Mouse (Mus musculus): ENCODE measurements around the gene Vmn1r193.
"Not testable (repeated sequence)": the region's sequence is repeated elsewhere in the genome, so short reads cannot be mapped to it uniquely, and the experiment has no call there.

Gene Vmn1r193

DNA sequence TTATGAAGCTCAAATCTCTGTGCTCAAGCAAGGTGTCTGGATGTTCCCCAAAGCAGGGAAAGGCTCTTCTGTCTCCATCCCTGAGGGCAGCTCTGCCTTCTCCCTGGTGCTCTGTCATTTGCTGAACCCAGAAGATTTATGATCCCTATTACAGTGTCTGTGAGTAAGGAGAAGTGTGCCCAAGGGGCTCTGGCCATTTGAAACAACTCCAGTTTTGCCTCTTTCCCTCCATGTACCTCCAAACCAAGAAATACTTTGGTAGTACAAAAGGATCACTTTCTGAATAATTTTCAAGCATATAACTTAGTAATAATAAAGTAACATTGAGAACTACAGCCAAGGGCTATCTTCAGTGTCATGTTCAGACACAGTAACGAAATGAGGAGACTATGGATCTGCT lies at the start of gene Vmn1r193:
TSS of gene Vmn1r193 (minus strand) at position 101 of the 400 bp plus-strand sequence.
- not testable (repeated sequence) for DNase-seq (ENCODE audit: low spot score in 2 of 2)

DNA sequence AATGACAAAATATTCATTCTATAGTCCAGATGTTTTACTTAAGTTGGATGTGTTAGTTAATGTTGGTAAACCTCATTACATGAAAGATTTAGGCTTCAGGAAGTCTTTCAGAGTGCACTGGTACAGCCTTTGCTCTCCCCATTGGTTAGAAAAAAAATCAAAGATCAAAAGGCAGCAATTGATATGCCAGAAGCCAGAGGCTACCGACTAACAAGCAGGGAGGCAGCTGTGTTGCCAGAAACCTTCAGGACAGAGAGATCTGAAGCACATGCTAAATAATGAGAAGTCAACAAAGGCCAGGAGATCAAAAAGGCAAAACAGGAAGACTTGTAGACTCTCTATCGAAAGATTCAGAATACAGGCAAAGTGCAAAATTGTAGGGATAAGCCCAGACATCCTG lies 48.8 kb upstream of the Vmn1r193 start:
- no peak for DNase-seq (ENCODE audit: low spot score in 2 of 2)

DNA sequence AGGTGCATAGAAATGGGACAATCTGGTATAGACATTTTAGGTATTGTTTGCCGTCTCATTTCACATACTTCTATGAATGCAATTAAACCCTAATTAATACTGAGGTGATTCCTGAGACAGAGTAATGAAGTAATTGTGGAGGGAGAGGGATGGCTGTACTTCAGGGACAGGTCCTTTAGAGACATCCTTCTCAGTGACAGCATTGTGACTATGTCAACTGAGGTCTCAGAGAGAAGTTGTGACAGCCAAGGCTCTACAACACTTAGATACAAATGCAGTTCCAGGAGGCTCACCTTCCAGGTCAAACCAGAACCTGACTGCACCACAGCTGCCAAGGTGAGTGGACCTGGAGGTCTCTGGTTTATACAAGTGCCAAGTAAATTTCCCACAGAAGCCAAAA lies 47.3 kb upstream of the Vmn1r193 start, which contains the start of gene Vmn1r195:
TSS of gene Vmn1r195 (plus strand) at position 301 of the 400 bp plus-strand sequence.
- not testable (repeated sequence) for DNase-seq (ENCODE audit: low spot score in 2 of 2)

GRCm38 (mm10) chr13:22243915-22244314 lies 21.0 kb upstream of the Vmn1r193 start, which contains the start of gene Vmn1r194:
TSS of gene Vmn1r194 (plus strand) at chr13:22244215.
- no peak for DNase-seq (ENCODE audit: low spot score in 2 of 2)

- DNase-seq (ENCODE audit: low spot score in 2 of 2), result not testable (repeated sequence)
These were observed 30.2 kb downstream of the Vmn1r193 start for GRCm38 (mm10) chr13:22192756-22193155.

DNA sequence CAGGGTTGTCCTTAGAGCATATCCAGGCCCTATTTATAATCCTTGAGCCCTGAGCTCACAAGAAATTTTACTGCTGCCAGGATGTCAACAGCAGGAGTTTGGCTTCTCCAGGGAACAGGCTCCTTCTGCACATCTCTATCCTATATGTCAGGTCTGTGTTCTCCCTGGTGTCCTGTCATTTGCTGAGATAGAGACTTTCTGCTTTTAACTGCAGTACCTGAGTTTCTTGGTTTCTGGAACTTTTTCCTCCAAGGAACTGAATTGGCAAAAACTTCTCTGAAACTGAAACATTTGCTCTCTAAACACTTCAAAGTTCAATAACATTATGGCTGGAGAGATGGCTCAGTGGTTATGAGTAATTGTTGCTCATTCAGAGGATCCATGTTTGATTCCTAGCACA lies 31.9 kb downstream of the Vmn1r193 start, which contains the start of gene Vmn1r192:
TSS of gene Vmn1r192 (minus strand) at position 101 of the 400 bp plus-strand sequence.
- DNase-seq (ENCODE audit: low spot score in 2 of 2), result no peak

GRCm38 (mm10) chr13:22190385-22190784 lies 32.6 kb downstream of the Vmn1r193 start:
- DNase-seq (ENCODE audit: low spot score in 2 of 2), result no peak

DNA sequence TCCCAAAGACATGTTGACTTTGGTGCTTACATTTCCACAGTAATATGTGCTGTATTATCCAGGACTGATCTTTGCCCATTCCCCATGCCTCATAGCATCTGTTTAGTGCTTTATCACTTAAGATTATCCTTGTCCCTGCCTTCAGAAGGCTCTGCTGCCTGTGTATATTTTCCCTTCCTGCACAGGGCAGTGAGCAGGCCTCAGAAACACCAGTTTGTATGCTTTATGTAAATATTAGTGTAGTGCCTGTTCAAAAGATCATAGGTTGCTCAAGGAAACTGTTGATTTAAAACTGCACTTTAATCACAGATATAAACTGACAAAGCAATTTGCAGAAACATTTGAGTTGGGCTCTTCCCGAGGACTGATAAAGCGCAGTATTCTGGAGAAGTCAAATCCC lies 33.6 kb downstream of the Vmn1r193 start:
- no peak for DNase-seq (ENCODE audit: low spot score in 2 of 2)

DNA sequence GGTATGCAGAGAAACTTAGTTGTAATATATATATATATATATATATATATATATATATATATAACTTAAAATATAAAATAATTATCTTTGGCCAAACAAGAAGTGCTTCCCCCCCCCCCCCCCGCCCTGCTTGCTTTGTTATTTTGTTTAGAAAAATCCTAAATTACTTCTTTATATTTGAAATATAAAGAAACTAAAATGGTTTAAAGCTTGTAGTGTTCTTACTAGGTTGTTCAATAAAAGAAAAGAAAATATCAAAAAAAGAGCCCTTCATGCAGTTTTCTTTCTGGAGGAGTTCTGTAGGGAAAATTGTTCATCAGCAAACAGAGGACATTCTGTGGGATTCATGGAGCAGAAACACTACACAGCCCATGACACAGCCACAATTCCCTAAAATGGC lies 39.1 kb downstream of the Vmn1r193 start, which contains the start of gene Vmn1r191:
TSS of gene Vmn1r191 (minus strand) at position 101 of the 400 bp plus-strand sequence.
- DNase-seq (ENCODE audit: low spot score in 2 of 2), result no peak

DNA sequence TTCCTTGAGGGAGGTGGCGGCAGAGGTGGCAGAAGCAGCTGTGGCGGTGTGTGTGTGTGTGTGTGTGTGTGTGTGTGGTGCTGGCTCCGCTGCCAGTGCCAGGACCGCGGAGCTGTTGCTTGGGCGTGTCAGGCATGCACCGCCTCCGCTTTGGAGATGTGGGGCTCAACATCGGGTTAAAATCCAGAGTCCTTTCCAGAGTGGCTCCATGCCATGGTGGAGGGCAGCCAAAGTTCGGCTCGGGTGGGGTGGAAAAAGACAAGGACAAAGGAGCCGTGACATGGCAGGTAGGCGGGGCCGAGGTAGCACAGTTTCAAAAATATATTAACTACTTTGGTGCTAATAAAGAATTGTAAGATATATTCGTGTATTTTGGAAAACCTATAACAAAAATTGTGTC lies 54.5 kb downstream of the Vmn1r193 start:
- no peak for DNase-seq (ENCODE audit: low spot score in 2 of 2)
